Mouse (Mus musculus): ENCODE results near the gene Dnase1.

DNA sequence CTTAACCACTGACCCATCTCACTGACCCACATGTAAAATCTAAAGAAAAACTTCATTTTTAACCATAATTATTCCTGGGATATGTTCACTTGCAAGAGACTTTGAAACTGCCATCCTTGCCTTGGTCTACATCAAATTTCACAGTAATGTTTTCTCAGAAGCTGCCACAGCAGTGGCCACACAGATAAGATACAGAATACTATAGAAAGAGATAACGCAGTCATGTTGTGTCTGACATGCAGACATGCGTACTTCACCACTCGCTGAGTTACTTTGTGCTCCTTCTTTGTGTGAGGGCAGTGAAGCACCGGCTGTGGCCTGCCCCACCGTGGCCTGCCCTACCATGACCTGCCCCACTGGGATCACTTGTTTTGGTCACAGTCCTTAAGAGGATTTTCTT is 2.8 kb upstream of the Dnase1 start:
- no peak for TF ChIP-seq CTCF (IDR thresholded peaks at IDR 0.05; ENCODE audit: insufficient read depth, low read length)
- no peak for TF ChIP-seq POLR2A (IDR thresholded peaks at IDR 0.05; ENCODE audit: borderline replicate concordance, extremely low read depth, low read depth, low read length)
